Mouse (Mus musculus): ENCODE data around the gene Mrpl3.

- TF ChIP-seq TAL1 (IDR thresholded peaks at IDR 0.05; ENCODE audit: low read length), result no peak
- TF ChIP-seq GATA1 (IDR thresholded peaks at IDR 0.05; ENCODE audit: low read length), result no peak
These were observed 773 bp downstream of the Mrpl3 start for GRCm38 (mm10) chr9:105053812-105054211.

Data from erythroblast, embryonic 14.5 days (primary cell).